Mouse (Mus musculus) embryonic facial prominence, embryonic 13.5 days (tissue): ENCODE measurements around the gene Fen1. TPM values are rescaled to one million over a fixed set of nuclear protein-coding genes. Genes with fewer than 3 reads are reported as not detected.
A peak's percentile ranks its signal among the peaks of the same experiment; 100 is the strongest.

Source experiments
- ATAC-seq: fragments of 200-750 bp; cut with Nextera tagmentation; 2 replicates; pipeline ENCODE4 v1.8.0; 2017; ENCODE audit warnings: low read depth; ENCODE audit not compliant: insufficient number of reproducible peaks, insufficient read depth, low FRiP score, low TSS enrichment
- H3K27ac ChIP-seq: fragments of 300-500 bp; sonication (generic); 2 replicates; pipeline ENCODE4 v1.5.1; 2015; ENCODE audit warnings: moderate library complexity, mild to moderate bottlenecking, inconsistent platforms
- H3K27me3 ChIP-seq: fragments of 300-500 bp; sonication (generic); 2 replicates; pipeline ENCODE4 v1.6.1; 2015; ENCODE audit warnings: mild to moderate bottlenecking, inconsistent platforms
- H3K36me3 ChIP-seq: fragments of 300-500 bp; sonication (generic); 2 replicates; pipeline ENCODE4 v1.6.1; 2015; ENCODE audit warnings: mild to moderate bottlenecking, inconsistent platforms
- H3K4me1 ChIP-seq: fragments of 300-500 bp; sonication (generic); 2 replicates; pipeline ENCODE4 v1.6.1; 2015; ENCODE audit warnings: inconsistent platforms
- H3K4me2 ChIP-seq: fragments of 300-500 bp; sonication (generic); 2 replicates; pipeline ENCODE4 v1.6.1; 2015; ENCODE audit warnings: moderate library complexity, mild to moderate bottlenecking, inconsistent platforms
- H3K4me3 ChIP-seq: fragments of 300-500 bp; sonication (generic); 2 replicates; pipeline ENCODE4 v1.5.1; 2015; ENCODE audit warnings: mild to moderate bottlenecking, inconsistent platforms
- H3K9ac ChIP-seq: fragments of 300-500 bp; sonication (generic); 2 replicates; pipeline ENCODE4 v1.6.1; 2015; ENCODE audit warnings: mild to moderate bottlenecking, inconsistent platforms
- H3K9me3 ChIP-seq: fragments of 300-500 bp; sonication (generic); 2 replicates; pipeline ENCODE4 v1.6.1; 2016; ENCODE audit warnings: inconsistent platforms
- WGBS: fragments of 180-500 bp; shearing (Covaris S2); methylation state at CpG from one replicate; pipeline ENCODE4 v1.1.7; 2015; ENCODE audit warnings: mixed read lengths; 5-methylcytosine and 5-hydroxymethylcytosine counted together
- polyA plus RNA-seq: library from polyadenylated mRNA; unstranded; fragments of >200 nt; fragmentation: Nextera tagmentation; extraction: Ambion mirVana; gene quantifications from 2 replicates; pipeline ENCODE4 v1.2.1, GENCODE M21; 2015

The Fen1 gene
- polyA plus RNA-seq, 1 experiment from 2014 or later, result 88.1 TPM

DNA sequence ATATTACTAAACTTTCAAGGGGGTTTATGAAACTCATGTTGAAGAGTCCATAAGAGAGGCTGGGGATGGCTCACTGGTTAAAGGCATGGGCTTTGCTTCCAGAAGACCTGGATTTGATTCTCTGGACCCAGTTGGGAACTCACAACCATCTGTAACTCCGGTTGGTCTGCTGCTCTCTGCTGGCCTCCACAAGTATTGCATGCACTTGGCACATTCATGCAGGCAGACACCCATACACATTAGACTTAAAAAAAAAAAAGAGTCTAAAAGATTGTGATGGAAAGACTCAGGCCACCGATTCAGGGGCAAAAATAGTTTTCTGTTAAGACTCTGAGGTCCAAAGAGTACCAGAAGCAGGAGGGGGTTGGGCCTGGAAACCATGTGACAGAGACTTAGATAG lies 13.2 kb downstream of the Fen1 start:
- Histone ChIP-seq H3K9ac (no peak overlapping the region), H3K4me2 (no peak overlapping the region), H3K9me3 (no peaks in the 10 kb centered on the region), H3K36me3 (peaks cover 100% of the 10 kb centered on the region), H3K27me3 (no peaks in the 10 kb centered on the region), H3K27ac (no peak overlapping the region), H3K4me1 (peaks cover 15% of the 10 kb centered on the region), H3K4me3 (no peak overlapping the region)
- no peak for ATAC-seq
- WGBS, result 45% methylated on average over 2 of the region's 2 CpGs

DNA sequence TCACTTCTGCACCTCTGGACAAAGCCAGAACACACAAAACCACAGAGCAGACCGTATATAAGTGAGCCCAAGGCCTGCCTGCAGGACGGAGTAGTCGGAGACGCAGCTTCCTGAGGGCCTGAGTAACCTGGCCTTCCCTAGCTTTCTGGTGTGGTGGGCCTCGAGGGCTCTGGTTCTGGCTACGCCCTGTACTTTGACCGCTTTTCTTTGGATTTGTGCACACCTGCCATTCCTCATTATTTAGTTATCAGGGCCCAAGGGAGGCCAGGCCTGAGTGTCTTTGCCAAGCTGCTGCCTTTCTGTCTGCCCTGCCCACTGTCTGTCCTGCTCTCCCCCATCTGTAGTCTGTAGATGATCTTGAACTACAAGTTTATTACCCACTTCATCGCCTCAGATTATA lies 14.0 kb downstream of the Fen1 start:
- Histone ChIP-seq H3K36me3 (peaks cover 100% of the 10 kb centered on the region), H3K4me1 (peaks cover 22% of the 10 kb centered on the region), H3K9me3 (no peaks in the 10 kb centered on the region), H3K9ac (no peak overlapping the region), H3K27ac (no peak overlapping the region), H3K4me2 (no peak overlapping the region), H3K27me3 (no peaks in the 10 kb centered on the region), H3K4me3 (no peak overlapping the region)
- no peak for ATAC-seq
- 91% methylated on average over 8 of the region's 8 CpGs for WGBS

DNA sequence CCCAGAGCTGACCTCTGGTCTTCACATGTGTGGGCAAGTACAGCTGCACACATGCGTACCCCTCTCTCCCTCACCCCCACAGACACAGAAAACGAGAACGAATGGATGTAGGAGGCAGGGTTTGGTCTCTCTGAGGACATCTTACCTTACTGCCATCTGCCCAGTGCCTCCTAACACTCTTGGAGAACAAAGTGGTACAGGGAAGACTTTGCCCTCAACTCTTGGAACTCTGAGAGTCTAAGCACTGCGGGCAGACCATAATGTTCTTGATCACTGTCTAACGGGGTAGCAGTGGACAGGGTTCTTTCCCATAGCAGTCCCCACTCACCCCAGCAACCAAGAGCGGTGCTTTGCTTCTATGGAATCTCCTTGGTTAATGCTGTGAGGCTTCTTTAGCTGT lies 14.9 kb downstream of the Fen1 start:
- no peak for ATAC-seq
- no peak overlapping the region for H3K4me2 ChIP-seq
- WGBS, result 95% methylated on average over 6 of the region's 6 CpGs
- peaks cover 31% of the 10 kb centered on the region for H3K4me1 ChIP-seq
- H3K27me3 ChIP-seq, result no peaks in the 10 kb centered on the region
- H3K27ac ChIP-seq, result no peak overlapping the region
- no peak overlapping the region for H3K9ac ChIP-seq
- peaks cover 93% of the 10 kb centered on the region for H3K36me3 ChIP-seq
- no peaks in the 10 kb centered on the region for H3K9me3 ChIP-seq
- no peak overlapping the region for H3K4me3 ChIP-seq

DNA sequence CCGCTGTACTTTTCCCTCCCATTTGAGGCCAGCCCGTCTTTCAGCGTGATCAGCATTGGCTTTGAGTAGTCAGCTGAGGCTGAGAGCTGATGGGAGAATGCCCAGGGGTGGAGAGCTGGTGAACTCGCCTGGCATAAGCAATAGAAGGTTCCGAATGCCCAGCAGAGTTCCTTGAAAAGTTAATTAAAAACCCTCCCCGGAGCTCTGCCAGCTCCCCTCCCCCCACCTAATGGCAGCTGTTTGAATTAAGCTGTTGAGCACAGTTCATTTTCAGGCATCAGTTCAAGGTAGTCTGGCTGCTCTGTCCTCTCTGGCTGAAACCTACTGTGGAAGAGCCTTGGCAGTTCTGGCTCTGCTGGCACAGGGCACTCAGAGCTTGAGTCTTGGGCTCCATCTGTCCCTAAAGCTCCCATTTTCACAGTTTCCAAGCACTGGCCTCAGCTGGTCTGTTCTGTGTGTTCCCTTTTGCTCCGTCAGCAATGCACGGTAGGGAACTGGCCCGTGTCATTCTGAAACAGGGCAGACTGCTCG lies 15.6 kb downstream of the Fen1 start:
- Histone ChIP-seq H3K36me3 (peaks cover 86% of the 10 kb centered on the region), H3K27ac (peak overlapping the region; percentile 48; the same call in 1 of the 2 replicates)

DNA sequence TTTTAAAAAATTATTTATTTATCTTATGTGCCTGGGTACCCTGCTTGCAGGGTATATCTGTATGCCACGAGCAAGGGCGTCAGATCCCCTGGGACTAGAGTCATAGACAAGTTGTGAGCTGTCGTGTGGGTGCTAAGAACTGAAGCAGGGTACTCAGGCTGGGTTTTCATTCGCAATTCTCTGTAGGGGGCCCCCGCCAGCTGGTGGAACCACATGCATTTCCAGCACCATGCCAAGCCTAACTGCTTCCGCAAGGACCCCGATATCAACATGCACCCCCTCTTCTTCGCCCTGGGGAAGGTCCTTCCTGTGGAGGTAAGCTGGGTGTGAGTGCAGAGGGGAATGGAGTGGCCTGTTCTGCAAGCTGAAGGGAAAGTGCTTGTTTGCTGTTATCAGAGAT lies 17.4 kb downstream of the Fen1 start:
- WGBS, result 88% methylated on average over 8 of the region's 8 CpGs
- Histone ChIP-seq H3K9ac (no peak overlapping the region), H3K36me3 (peaks cover 68% of the 10 kb centered on the region)

More for the DNA sequence above, 15.6 kb downstream of the Fen1 start:
- no peak overlapping the region for H3K4me3 ChIP-seq
- peaks cover 35% of the 10 kb centered on the region for H3K4me1 ChIP-seq
- no peaks in the 10 kb centered on the region for H3K9me3 ChIP-seq
- no peaks in the 10 kb centered on the region for H3K27me3 ChIP-seq
- no peak for ATAC-seq
- H3K4me2 ChIP-seq, result no peak overlapping the region
- H3K9ac ChIP-seq, result peak overlapping the region; percentile 16; the same call in 1 of the 2 replicates
- WGBS, result 55% methylated on average over 10 of the region's 10 CpGs

DNA sequence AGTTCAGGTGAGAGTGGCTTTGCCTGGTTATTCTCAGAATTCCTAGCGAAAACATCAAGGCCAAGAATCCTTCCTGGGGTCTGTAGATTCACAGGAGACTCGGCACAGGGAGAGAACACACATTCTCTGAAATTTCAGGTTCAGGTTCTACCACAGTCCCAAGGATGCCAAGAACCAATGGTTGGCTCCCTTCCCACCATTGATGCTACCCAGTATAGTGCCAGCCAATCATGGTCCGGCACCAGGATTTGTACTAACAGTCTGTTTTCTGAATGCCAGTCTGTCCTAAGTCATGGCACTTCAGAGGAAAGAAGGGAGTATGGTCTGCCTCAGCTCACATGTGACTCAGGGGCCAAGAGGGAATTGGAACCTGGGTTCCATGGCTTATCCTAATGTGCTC lies 18.1 kb downstream of the Fen1 start:
- no peak overlapping the region for H3K9ac ChIP-seq
- 93% methylated on average over 3 of the region's 3 CpGs for WGBS
- H3K27me3 ChIP-seq, result no peaks in the 10 kb centered on the region
- no peak overlapping the region for H3K27ac ChIP-seq
- H3K36me3 ChIP-seq, result peaks cover 61% of the 10 kb centered on the region
- peaks cover 39% of the 10 kb centered on the region for H3K4me1 ChIP-seq
- H3K9me3 ChIP-seq, result no peaks in the 10 kb centered on the region
- H3K4me2 ChIP-seq, result no peak overlapping the region
- no peak overlapping the region for H3K4me3 ChIP-seq
- ATAC-seq, result no peak

More for the DNA sequence above, 17.4 kb downstream of the Fen1 start:
- Histone ChIP-seq H3K4me1 (peaks cover 39% of the 10 kb centered on the region), H3K4me3 (no peak overlapping the region), H3K4me2 (no peak overlapping the region), H3K9me3 (no peaks in the 10 kb centered on the region), H3K27me3 (no peaks in the 10 kb centered on the region), H3K27ac (no peak overlapping the region)
- no peak for ATAC-seq

DNA sequence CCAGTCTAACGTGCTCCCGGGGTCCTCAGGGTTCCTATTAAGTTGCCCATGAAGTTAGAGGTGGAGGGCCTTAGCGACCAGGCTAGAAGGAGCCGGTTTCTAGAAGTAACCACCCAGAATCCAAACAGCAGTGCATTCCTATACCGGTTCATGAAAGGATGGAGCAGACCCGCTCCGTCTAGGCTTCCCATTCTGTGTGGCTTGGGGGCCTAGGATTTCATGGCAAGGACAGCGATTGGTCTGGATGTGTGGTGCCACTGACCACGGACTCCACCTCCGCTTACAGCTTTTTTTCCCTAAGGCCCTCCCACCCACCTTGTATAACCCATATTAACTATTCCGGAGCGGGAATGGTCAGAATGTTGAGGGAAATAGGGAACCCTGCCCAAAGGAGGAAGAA lies 19.9 kb downstream of the Fen1 start:
- Histone ChIP-seq H3K9ac (peak overlapping the region; percentile 92), H3K9me3 (no peaks in the 10 kb centered on the region), H3K27me3 (no peaks in the 10 kb centered on the region), H3K4me1 (peaks cover 39% of the 10 kb centered on the region), H3K36me3 (peaks cover 43% of the 10 kb centered on the region), H3K27ac (peak overlapping the region; percentile 95), H3K4me2 (peak overlapping the region; percentile 86), H3K4me3 (peak overlapping the region; percentile 89)
- 10% methylated on average over 12 of the region's 12 CpGs for WGBS
- ATAC-seq, result no peak

DNA sequence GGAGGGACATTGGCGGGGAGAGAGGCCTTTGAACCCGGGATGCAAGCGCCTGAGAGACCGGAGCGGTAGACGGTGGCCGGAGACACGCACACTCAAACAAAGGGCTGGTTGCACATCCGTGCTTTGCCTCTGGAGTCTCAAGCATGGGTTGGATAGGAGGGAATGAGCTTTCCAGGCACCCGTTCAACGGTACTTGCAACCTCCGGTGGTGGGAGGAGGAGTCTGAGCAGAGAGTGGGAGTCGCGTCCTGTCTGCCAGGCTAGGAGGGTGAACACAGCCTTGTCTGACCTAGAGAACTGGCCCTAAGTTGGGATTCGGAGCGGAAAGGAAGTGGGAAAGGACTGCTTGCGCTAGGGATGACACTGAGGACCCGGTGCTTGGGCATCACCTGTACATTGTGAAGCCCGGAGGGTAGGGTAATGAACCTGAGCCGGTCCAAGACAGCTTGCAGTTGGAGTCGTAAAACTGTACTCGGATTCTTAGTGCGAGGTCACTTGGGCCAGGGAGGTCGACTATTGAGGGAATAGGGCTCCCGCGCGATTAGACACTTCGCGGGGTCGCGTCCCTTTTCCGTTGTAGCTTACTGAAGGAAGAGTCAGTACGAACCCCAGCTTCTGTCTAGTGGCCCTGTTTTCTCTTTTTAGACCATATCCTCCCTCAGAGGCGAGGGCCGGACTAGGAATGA lies 20.5 kb downstream of the Fen1 start:
- Histone ChIP-seq H3K9ac (peak overlapping the region; percentile 92), H3K9me3 (no peaks in the 10 kb centered on the region), H3K4me1 (peaks cover 37% of the 10 kb centered on the region), H3K4me2 (peak overlapping the region; percentile 86), H3K27me3 (no peaks in the 10 kb centered on the region), H3K36me3 (peaks cover 37% of the 10 kb centered on the region), H3K27ac (peak overlapping the region; percentile 95), H3K4me3 (peak overlapping the region; percentile 89)
- 1% methylated on average over 35 of the region's 35 CpGs for WGBS
- ATAC-seq, result peak; percentile 45; the same call in 1 of the 2 replicates

DNA sequence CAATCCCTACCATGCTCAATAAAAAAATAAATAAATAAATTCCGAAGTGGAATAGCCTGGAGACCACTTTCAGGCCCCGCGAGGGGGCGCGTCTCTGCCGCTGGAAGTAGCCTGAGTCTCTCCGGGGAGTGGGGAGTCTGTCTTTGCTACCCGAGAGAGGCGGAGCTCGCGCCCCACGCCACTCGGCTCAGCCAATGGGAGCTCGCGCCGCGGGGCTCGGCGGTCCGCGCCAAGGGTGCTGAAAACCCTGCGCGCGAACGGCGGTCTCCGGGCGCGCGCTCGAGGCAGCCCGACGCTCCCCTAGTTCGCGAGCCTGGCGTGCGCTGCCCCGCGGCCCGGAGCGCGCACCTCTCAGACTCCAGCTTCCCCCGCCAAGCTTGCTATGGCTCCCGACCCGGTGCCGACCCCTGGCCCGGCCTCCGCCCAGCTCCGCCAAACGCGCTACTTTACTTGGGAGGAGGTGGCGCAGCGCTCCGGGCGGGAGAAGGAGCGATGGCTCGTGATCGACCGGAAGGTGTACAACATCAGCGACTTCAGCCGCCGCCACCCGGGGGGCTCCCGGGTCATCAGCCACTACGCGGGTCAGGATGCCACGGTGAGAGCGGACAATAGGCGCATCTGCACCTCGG lies 21.2 kb downstream of the Fen1 start, which contains the start of gene Fads1:
TSS of gene Fads1 (plus strand) at position 219 of the 629 bp plus-strand sequence.
- no peaks in the 10 kb centered on the region for H3K9me3 ChIP-seq
- peak; percentile 96 for ATAC-seq
- no peaks in the 10 kb centered on the region for H3K27me3 ChIP-seq
- H3K4me3 ChIP-seq, result peak within 1 kb of the TSS; percentile 89
- H3K9ac ChIP-seq, result peak within 1 kb of the TSS; percentile 92
- H3K36me3 ChIP-seq, result peaks cover 30% of the 10 kb centered on the region
- H3K4me1 ChIP-seq, result peaks cover 30% of the 10 kb centered on the region
- peak within 1 kb of the TSS; percentile 86 for H3K4me2 ChIP-seq
- peak within 1 kb of the TSS; percentile 95 for H3K27ac ChIP-seq
- WGBS, result 0% methylated on average over 70 of the region's 70 CpGs

DNA sequence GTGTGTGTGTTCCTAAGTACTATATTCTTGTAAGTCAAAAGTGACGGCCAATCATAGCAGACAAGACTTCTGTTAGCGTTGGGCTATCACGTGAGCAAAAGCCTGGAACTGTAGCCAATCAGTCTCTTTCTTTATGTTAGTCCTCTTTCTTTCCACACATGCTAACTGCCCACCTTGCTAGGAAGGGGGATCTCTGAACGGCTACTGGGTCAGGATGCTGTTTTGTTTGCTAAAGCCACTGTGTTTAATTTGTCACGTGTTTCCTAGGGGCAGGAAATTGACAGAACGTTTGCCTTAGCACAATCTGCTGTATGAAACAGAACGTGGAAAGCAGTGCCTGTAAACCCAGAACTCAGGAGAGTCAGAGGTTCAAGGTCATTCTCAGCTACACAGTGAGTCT lies 21.8 kb downstream of the Fen1 start:
- Histone ChIP-seq H3K4me3 (peak overlapping the region; percentile 89), H3K36me3 (peaks cover 24% of the 10 kb centered on the region), H3K9me3 (no peaks in the 10 kb centered on the region), H3K4me2 (peak overlapping the region; percentile 86), H3K4me1 (peaks cover 26% of the 10 kb centered on the region), H3K9ac (peak overlapping the region; percentile 44; the same call in 1 of the 2 replicates), H3K27ac (peak overlapping the region; percentile 29; the same call in 1 of the 2 replicates), H3K27me3 (no peaks in the 10 kb centered on the region)
- ATAC-seq, result no peak
- 35% methylated on average over 7 of the region's 7 CpGs for WGBS

DNA sequence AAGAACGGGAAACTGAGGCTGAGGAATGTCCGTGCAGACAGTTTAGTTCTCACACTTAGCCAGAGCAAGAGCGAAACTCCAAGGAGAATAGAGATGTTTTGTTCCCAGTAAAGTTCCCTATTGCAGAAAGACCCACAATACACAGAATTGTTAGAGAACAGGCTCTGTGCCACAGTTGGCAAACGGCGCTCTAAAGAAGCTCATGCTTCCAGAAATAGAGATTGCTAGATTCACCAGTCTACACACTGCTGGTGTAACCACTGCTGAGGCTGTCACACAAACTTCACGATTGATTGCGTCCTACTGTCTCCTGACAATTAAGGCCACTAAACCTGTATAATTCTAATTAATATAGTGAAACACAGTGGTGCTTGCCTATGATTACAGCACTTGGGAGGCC lies 22.7 kb downstream of the Fen1 start:
- Histone ChIP-seq H3K27me3 (no peaks in the 10 kb centered on the region), H3K9me3 (no peaks in the 10 kb centered on the region), H3K4me1 (peaks cover 24% of the 10 kb centered on the region), H3K4me2 (no peak overlapping the region), H3K9ac (no peak overlapping the region), H3K4me3 (no peak overlapping the region), H3K27ac (no peak overlapping the region), H3K36me3 (peaks cover 15% of the 10 kb centered on the region)
- WGBS, result 92% methylated on average over 7 of the region's 7 CpGs
- ATAC-seq, result no peak

DNA sequence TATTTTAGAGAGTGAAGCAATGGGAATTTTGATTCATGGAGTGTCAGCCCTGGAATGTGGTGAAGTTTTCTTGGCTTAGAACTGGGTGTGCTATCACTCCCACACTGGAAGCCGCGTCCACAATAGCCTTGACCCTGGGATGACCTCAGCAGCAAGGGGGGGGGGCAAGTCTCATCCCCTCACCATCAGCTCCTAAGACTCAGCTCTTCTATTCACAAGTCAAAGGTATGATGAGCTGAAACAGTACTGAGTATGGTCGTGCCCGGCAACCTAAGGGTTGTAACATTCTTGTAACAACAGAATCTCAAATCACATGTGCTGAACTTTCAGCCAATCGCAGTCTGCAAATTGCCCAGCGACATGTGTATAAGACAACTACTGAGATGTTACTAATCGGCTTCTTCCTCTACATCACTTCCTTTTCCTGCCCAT lies 27.0 kb downstream of the Fen1 start:
- Histone ChIP-seq H3K4me1 (no peaks in the 10 kb centered on the region), H3K36me3 (no peaks in the 10 kb centered on the region), H3K4me3 (no peak overlapping the region), H3K27me3 (no peaks in the 10 kb centered on the region), H3K9ac (no peak overlapping the region), H3K27ac (no peak overlapping the region), H3K4me2 (no peak overlapping the region), H3K9me3 (no peaks in the 10 kb centered on the region)
- 80% methylated on average over 7 of the region's 7 CpGs for WGBS
- no peak for ATAC-seq
